Mouse (Mus musculus) cerebellum, adult 2 months (tissue): ENCODE data around the gene Rnf126. TPM values are rescaled to one million over a fixed set of nuclear protein-coding genes. Genes with fewer than 3 reads are reported as not detected.

Experiments used
- DNase-seq, 2 experiments: peaks; one replicate each; pipeline ENCODE4 v3.0.0; 2021
- H3K27ac ChIP-seq: fragments of 200-500 bp; 2 replicates; pipeline ENCODE4 v1.5.1; 2012; ENCODE audit warnings: low read length, control low read depth, inconsistent platforms; ENCODE audit not compliant: insufficient read depth
- H3K27me3 ChIP-seq: fragments of 200-500 bp; 2 replicates; pipeline ENCODE4 v1.6.1; 2012; ENCODE audit warnings: inconsistent platforms, mild to moderate bottlenecking, low read length, moderate library complexity; ENCODE audit not compliant: control insufficient read depth, insufficient read depth
- H3K4me1 ChIP-seq: fragments of 200-500 bp; 2 replicates; pipeline ENCODE4 v1.6.1; 2011; ENCODE audit warnings: low read length; ENCODE audit not compliant: control insufficient read depth, insufficient read depth
- H3K4me3 ChIP-seq: fragments of 200-500 bp; replicated peaks from 2 replicates; pipeline ENCODE3; 2011; ENCODE audit warnings: mild to moderate bottlenecking, low read depth, low read length, control low read depth; ENCODE audit not compliant: insufficient read depth
- CTCF ChIP-seq: fragments of 200-500 bp; IDR thresholded peaks from 2 replicates; pipeline ENCODE4 v1.5.1; 2011; ENCODE audit warnings: low read depth, mild to moderate bottlenecking, control low read depth, low read length, moderate library complexity, borderline replicate concordance; ENCODE audit not compliant: insufficient read depth
- POLR2A ChIP-seq: fragments of 200-500 bp; IDR thresholded peaks from 2 replicates; pipeline ENCODE4 v1.6.1; 2011; ENCODE audit warnings: low read length, control low read depth, borderline replicate concordance; ENCODE audit not compliant: insufficient read depth
- WGBS: fragments of 180-500 bp; shearing (Covaris S2); methylation state at CpG from one replicate; pipeline ENCODE4 v1.1.7; 2018; 5-methylcytosine and 5-hydroxymethylcytosine counted together
- polyA plus RNA-seq: library from polyadenylated mRNA; depleted of rRNA; stranded (reverse); fragments of >200 nt; gene quantifications from 2 replicates; pipeline ENCODE4 v1.2.3, GENCODE M21; 2012

Rnf126 gene
- polyA plus RNA-seq, 1 experiment = 126 TPM

GRCm38 (mm10) chr10:79795905-79796304 is 29.2 kb upstream of the Rnf126 start:
- DNase-seq = no peak
- no peak overlapping the region for H3K4me3 ChIP-seq
- peaks cover 17% of the 10 kb centered on the region for H3K4me1 ChIP-seq
- TF ChIP-seq POLR2A = no peak
- no peak for TF ChIP-seq CTCF
- no peak overlapping the region for H3K27ac ChIP-seq
- WGBS = over 99% methylated on average over 3 of the region's 3 CpGs
- no peaks in the 10 kb centered on the region for H3K27me3 ChIP-seq

- 2% methylated on average over 10 of the region's 10 CpGs for WGBS
- H3K4me3 ChIP-seq = peak overlapping the region; percentile 93
- H3K27ac ChIP-seq = peak overlapping the region; percentile 92
- H3K4me1 ChIP-seq = peaks cover 9% of the 10 kb centered on the region; the same call in 1 of the 2 replicates
- peak; percentile 60 to 71 for DNase-seq
- no peaks in the 10 kb centered on the region for H3K27me3 ChIP-seq
- TF ChIP-seq CTCF = no peak
- no peak for TF ChIP-seq POLR2A
Observed at GRCm38 (mm10) chr10:79794491-79794931, 27.8 kb upstream of the Rnf126 start.

- Histone ChIP-seq H3K27ac (peak overlapping the region; percentile 92), H3K4me1 (peaks cover 9% of the 10 kb centered on the region; the same call in 1 of the 2 replicates), H3K4me3 (peak overlapping the region; percentile 93), H3K27me3 (no peaks in the 10 kb centered on the region)
- 1% methylated on average over 37 of the region's 38 CpGs for WGBS
- DNase-seq = peak in 1 of 2 experiments; percentile 65
- no peak for TF ChIP-seq POLR2A
- TF ChIP-seq CTCF = no peak
Observed at GRCm38 (mm10) chr10:79793738-79794490, 27.2 kb upstream of the Rnf126 start.

GRCm38 (mm10) chr10:79793051-79793737 is 26.4 kb upstream of the Rnf126 start, which contains the start of gene Palm:
Gene Palm, plus strand, starts transcription at chr10:79793572.
- peaks cover 9% of the 10 kb centered on the region; the same call in 1 of the 2 replicates for H3K4me1 ChIP-seq
- H3K4me3 ChIP-seq = peak within 1 kb of the TSS; percentile 93
- 5% methylated on average over 51 of the region's 51 CpGs for WGBS
- TF ChIP-seq CTCF (peak; percentile 83), POLR2A (no peak)
- no peaks in the 10 kb centered on the region for H3K27me3 ChIP-seq
- peak within 1 kb of the TSS; percentile 92 for H3K27ac ChIP-seq
- peak; percentile 81 to 89 for DNase-seq

- H3K27me3 ChIP-seq = no peaks in the 10 kb centered on the region
- H3K27ac ChIP-seq = peak overlapping the region; percentile 65; the same call in 1 of the 2 replicates
- H3K4me1 ChIP-seq = peaks cover 9% of the 10 kb centered on the region; the same call in 1 of the 2 replicates
- TF ChIP-seq CTCF = no peak
- no peak for TF ChIP-seq POLR2A
- no peak overlapping the region for H3K4me3 ChIP-seq
- no peak for DNase-seq
- 87% methylated on average over 5 of the region's 5 CpGs for WGBS
Observed at GRCm38 (mm10) chr10:79792339-79793040, 25.7 kb upstream of the Rnf126 start.

GRCm38 (mm10) chr10:79790861-79791260 is 24.1 kb upstream of the Rnf126 start, which contains the start of gene Prss57:
Gene Prss57, minus strand, starts transcription at chr10:79790961.
- no peak for TF ChIP-seq POLR2A
- no peak for TF ChIP-seq CTCF
- H3K27ac ChIP-seq = no peak within 1 kb of the TSS
- no peak for DNase-seq
- H3K4me1 ChIP-seq = peaks cover 9% of the 10 kb centered on the region; the same call in 1 of the 2 replicates
- no peak within 1 kb of the TSS for H3K4me3 ChIP-seq
- H3K27me3 ChIP-seq = no peaks in the 10 kb centered on the region
- 70% methylated on average over 4 of the region's 4 CpGs for WGBS

GRCm38 (mm10) chr10:79789581-79789980 is 22.8 kb upstream of the Rnf126 start:
- no peak for DNase-seq

More at GRCm38 (mm10) chr10:79789581-79789980, 22.8 kb upstream of the Rnf126 start:
- Histone ChIP-seq H3K27me3 (no peaks in the 10 kb centered on the region), H3K4me3 (no peak overlapping the region), H3K4me1 (peaks cover 6% of the 10 kb centered on the region; the same call in 1 of the 2 replicates), H3K27ac (no peak overlapping the region)
- no peak for TF ChIP-seq POLR2A
- no peak for TF ChIP-seq CTCF
- 67% methylated on average over 2 of the region's 2 CpGs for WGBS
